Mouse (Mus musculus) heart, embryonic 14.5 days (tissue): ENCODE data around the gene Mmp9. TPM values are rescaled to one million over a fixed set of nuclear protein-coding genes. Genes with fewer than 3 reads are reported as not detected.

Experiments used
- ATAC-seq: fragments of 200-750 bp; cut with Nextera tagmentation; 2 replicates; pipeline ENCODE4 v1.8.0; 2017; ENCODE audit warnings: low read depth, moderate TSS enrichment; ENCODE audit not compliant: insufficient number of reproducible peaks, insufficient read depth, low FRiP score
- H3K27ac ChIP-seq, 2 experiments: fragments of 200-500 bp in 1 of 2; fragments of 300-500 bp in 1 of 2; sonication (generic) in 1 of 2; replicated peaks in 1 of 2; 2 replicates each; pipeline ENCODE4 v1.5.1; 2012 to 2014; ENCODE audit warnings: low read depth in 2 of 2, low read length in 2 of 2, control low read depth in 1 of 2, mild to moderate bottlenecking in 1 of 2, mixed read lengths in 1 of 2; ENCODE audit not compliant: control insufficient read depth in 1 of 2, insufficient read depth in 1 of 2
- H3K27me3 ChIP-seq: fragments of 300-500 bp; sonication (generic); 2 replicates; pipeline ENCODE4 v1.6.1; 2014; ENCODE audit warnings: mild to moderate bottlenecking, low read length, control low read depth; ENCODE audit not compliant: control insufficient read depth, insufficient read depth
- H3K36me3 ChIP-seq: fragments of 300-500 bp; sonication (generic); 2 replicates; pipeline ENCODE4 v1.6.1; 2014; ENCODE audit warnings: mild to moderate bottlenecking, control low read depth, low read length, mixed read lengths; ENCODE audit not compliant: control insufficient read depth, insufficient read depth
- H3K4me1 ChIP-seq, 2 experiments: fragments of 200-500 bp in 1 of 2; fragments of 300-500 bp in 1 of 2; sonication (generic) in 1 of 2; 2 replicates each; pipeline ENCODE4 v1.6.1; 2012 to 2014; ENCODE audit warnings: low read length in 2 of 2, control low read depth in 1 of 2, mixed read lengths in 1 of 2; ENCODE audit not compliant: control insufficient read depth in 2 of 2, insufficient read depth in 2 of 2
- H3K4me2 ChIP-seq: fragments of 300-500 bp; sonication (generic); 2 replicates; pipeline ENCODE4 v1.6.1; 2014; ENCODE audit warnings: mild to moderate bottlenecking, low read length
- H3K4me3 ChIP-seq, 2 experiments: fragments of 200-500 bp in 1 of 2; fragments of 300-500 bp in 1 of 2; sonication (generic) in 1 of 2; 2 replicates each; pipeline ENCODE4 v1.5.1; 2012 to 2014; ENCODE audit warnings: low read length in 2 of 2, mild to moderate bottlenecking in 2 of 2, control low read depth in 1 of 2, low read depth in 1 of 2, moderate library complexity in 1 of 2; ENCODE audit not compliant: control insufficient read depth in 1 of 2, insufficient read depth in 1 of 2
- H3K9ac ChIP-seq: fragments of 300-500 bp; sonication (generic); 2 replicates; pipeline ENCODE4 v1.6.1; 2014; ENCODE audit warnings: mild to moderate bottlenecking, low read length
- H3K9me3 ChIP-seq: fragments of 300-500 bp; sonication (generic); 2 replicates; pipeline ENCODE4 v1.6.1; 2016; ENCODE audit warnings: low read length, control low read depth; ENCODE audit not compliant: control insufficient read depth
- WGBS: fragments of 180-500 bp; shearing (Covaris S2); extraction: QIAGEN DNeasy Blood & Tissue Kit; methylation state at CpG from one replicate; pipeline ENCODE4 v1.1.7; 2014; 5-methylcytosine and 5-hydroxymethylcytosine counted together
- polyA plus RNA-seq: library from polyadenylated mRNA; unstranded; fragments of >200 nt; fragmentation: Nextera tagmentation; extraction: Ambion mirVana; gene quantifications from 2 replicates; pipeline ENCODE4 v1.2.1, GENCODE M21; 2014

The Mmp9 gene
- polyA plus RNA-seq, 1 experiment from 2014 or later: 0.09 TPM

- 15% methylated on average over 7 of the region's 7 CpGs for WGBS
Observed at GRCm38 (mm10) chr2:164979749-164980148, 39.2 kb downstream of the Mmp9 start.

GRCm38 (mm10) chr2:164985962-164986361 is 45.4 kb downstream of the Mmp9 start:
- 71% methylated on average over 6 of the region's 6 CpGs for WGBS
- no peak overlapping the region for H3K27ac ChIP-seq
- H3K4me2 ChIP-seq: no peak overlapping the region
- H3K9me3 ChIP-seq: no peaks in the 10 kb centered on the region
- H3K4me1 ChIP-seq: no peaks in the 10 kb centered on the region
- no peak overlapping the region for H3K4me3 ChIP-seq
- ATAC-seq: no peak
- H3K9ac ChIP-seq: no peak overlapping the region
- no peaks in the 10 kb centered on the region for H3K27me3 ChIP-seq
- H3K36me3 ChIP-seq: no peaks in the 10 kb centered on the region

More at GRCm38 (mm10) chr2:164979749-164980148, 39.2 kb downstream of the Mmp9 start:
- Histone ChIP-seq H3K4me1 (no peaks in the 10 kb centered on the region), H3K36me3 (no peaks in the 10 kb centered on the region), H3K4me3 (no peak overlapping the region), H3K4me2 (no peak overlapping the region), H3K27ac (no peak overlapping the region), H3K9ac (no peak overlapping the region), H3K9me3 (no peaks in the 10 kb centered on the region), H3K27me3 (no peaks in the 10 kb centered on the region; the same call in 1 of the 2 replicates)
- no peak for ATAC-seq

GRCm38 (mm10) chr2:164986371-164987027 is 45.9 kb downstream of the Mmp9 start:
- no peaks in the 10 kb centered on the region for H3K9me3 ChIP-seq
- no peak overlapping the region for H3K9ac ChIP-seq
- no peaks in the 10 kb centered on the region for H3K27me3 ChIP-seq
- no peaks in the 10 kb centered on the region for H3K36me3 ChIP-seq
- no peak overlapping the region for H3K4me3 ChIP-seq
- no peak for ATAC-seq
- H3K4me2 ChIP-seq: no peak overlapping the region
- H3K27ac ChIP-seq: no peak overlapping the region
- H3K4me1 ChIP-seq: no peaks in the 10 kb centered on the region
- WGBS: 55% methylated on average over 14 of the region's 14 CpGs

- H3K36me3 ChIP-seq: no peaks in the 10 kb centered on the region
- H3K9ac ChIP-seq: no peak overlapping the region
- no peaks in the 10 kb centered on the region for H3K4me1 ChIP-seq
- no peaks in the 10 kb centered on the region for H3K9me3 ChIP-seq
- no peak overlapping the region for H3K27ac ChIP-seq
- H3K4me3 ChIP-seq: no peak overlapping the region
- H3K4me2 ChIP-seq: no peak overlapping the region
- ATAC-seq: no peak
- 0 out of 2 replicates have a peak, but pooled peaks cover 4% of the 10 kb centered on the region for H3K27me3 ChIP-seq
- WGBS: 64% methylated on average over 13 of the region's 13 CpGs
Observed at GRCm38 (mm10) chr2:164988777-164989176, 48.2 kb downstream of the Mmp9 start.

- Histone ChIP-seq H3K4me1 (no peaks in the 10 kb centered on the region), H3K4me2 (no peak overlapping the region), H3K36me3 (no peaks in the 10 kb centered on the region), H3K4me3 (no peak overlapping the region), H3K9ac (no peak overlapping the region), H3K9me3 (no peaks in the 10 kb centered on the region), H3K27ac (no peak overlapping the region), H3K27me3 (peaks cover 27% of the 10 kb centered on the region)
- ATAC-seq: no peak
- WGBS: 63% methylated on average over 3 of the region's 3 CpGs
Observed at GRCm38 (mm10) chr2:164991111-164991510, 50.5 kb downstream of the Mmp9 start.

GRCm38 (mm10) chr2:164991808-164992207 is 51.2 kb downstream of the Mmp9 start:
- H3K27ac ChIP-seq: no peak overlapping the region
- no peak for ATAC-seq
- H3K36me3 ChIP-seq: no peaks in the 10 kb centered on the region
- H3K9ac ChIP-seq: no peak overlapping the region
- H3K9me3 ChIP-seq: no peaks in the 10 kb centered on the region
- H3K4me1 ChIP-seq: no peaks in the 10 kb centered on the region
- H3K4me2 ChIP-seq: no peak overlapping the region
- 25% methylated on average over 10 of the region's 10 CpGs for WGBS
- H3K27me3 ChIP-seq: peaks cover 34% of the 10 kb centered on the region
- no peak overlapping the region for H3K4me3 ChIP-seq

DNA sequence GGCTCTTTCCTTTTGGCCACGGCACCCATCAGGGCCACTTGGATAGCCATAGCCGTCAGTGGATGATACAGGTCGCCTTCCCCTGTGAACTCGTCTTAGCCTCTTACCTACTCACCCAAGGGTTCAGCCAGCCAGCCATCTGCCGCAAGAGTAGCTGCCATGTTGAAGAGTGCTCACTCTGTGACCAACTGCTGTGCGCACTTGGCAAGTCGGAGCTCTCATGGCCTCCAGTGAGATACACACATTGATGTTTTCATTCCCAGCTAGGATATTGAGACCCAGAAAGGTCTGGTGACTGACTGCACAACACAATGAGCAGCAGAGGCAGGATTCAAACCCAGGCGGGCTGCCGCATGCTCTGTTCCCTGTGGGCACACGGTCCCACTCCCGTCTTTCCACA is 53.6 kb downstream of the Mmp9 start:
- Histone ChIP-seq H3K27me3 (peaks cover 54% of the 10 kb centered on the region), H3K36me3 (peaks cover 4% of the 10 kb centered on the region), H3K4me3 (no peak overlapping the region), H3K4me1 (peaks cover 0 to 20% of the 10 kb centered on the region in 2 experiments; a peak in 3 of 4 replicates), H3K9me3 (no peaks in the 10 kb centered on the region), H3K9ac (no peak overlapping the region), H3K4me2 (no peak overlapping the region), H3K27ac (no peak overlapping the region)
- WGBS: 90% methylated on average over 11 of the region's 11 CpGs
- no peak for ATAC-seq
